In the genomic region with DNA sequence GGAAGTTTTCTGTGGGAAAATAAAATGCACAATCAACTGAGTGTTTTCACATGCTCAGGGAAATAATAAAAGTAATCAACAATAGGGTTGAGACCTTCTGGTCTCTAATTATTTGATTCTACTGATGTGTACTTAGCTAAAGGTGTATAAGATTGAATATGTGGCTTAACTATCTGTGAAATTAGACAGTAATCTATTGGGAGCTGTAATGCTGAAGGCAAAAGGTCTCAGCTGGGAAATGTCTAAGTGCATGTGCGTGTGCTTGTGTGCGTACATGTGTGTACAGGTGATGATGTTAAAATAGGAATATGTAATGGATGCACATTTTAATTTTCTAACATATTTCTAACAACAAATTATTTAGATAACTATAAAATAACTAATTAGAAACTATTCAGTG, we compare ENCODE assay signal across 14 mouse cellular contexts.
"Had no signal": no experiment of that assay in that cellular context is flagged by ENCODE, and none has a peak within 500 bp of the region (broad histone marks: within the 10 kb centered on the region; RNA-seq: fewer than 3 reads in every experiment).

No protein-coding gene starts in this region.

- H3K4me1 ChIP-seq: stomach, embryonic 15.5 days had no signal

- H3K4me2 ChIP-seq: stomach, embryonic 15.5 days had no signal

- H3K27me3 ChIP-seq: stomach, embryonic 15.5 days had no signal

- DNase-seq: retina, postnatal 1 day; right cerebral cortex, adult 18-20 months; right cerebral cortex, postnatal 14 days; right cerebral cortex, postnatal 25 days; right cerebral cortex, postnatal 4 days; spleen, adult 18-20 months; thymus, adult 18-20 months; thymus, adult 2 months; thymus, postnatal 14 days; thymus, postnatal 25 days; thymus, postnatal 36 days; thymus, postnatal 4 days had no signal

- H3K4me3 ChIP-seq: stomach, embryonic 15.5 days had no signal

- H3K9me3 ChIP-seq: stomach, embryonic 15.5 days had no signal

- H3K9ac ChIP-seq: stomach, embryonic 15.5 days had no signal

- H3K36me3 ChIP-seq: stomach, embryonic 15.5 days had no signal

- H3K27ac ChIP-seq: stomach, embryonic 15.5 days; stomach, postnatal 0 days had no signal
